Mouse (Mus musculus): ENCODE measurements around the gene Brdt. TPM values are rescaled to one million over a fixed set of nuclear protein-coding genes. Genes with fewer than 3 reads are reported as not detected.

Brdt gene
- polyA plus RNA-seq, 1 experiment: 0.09 TPM

DNA sequence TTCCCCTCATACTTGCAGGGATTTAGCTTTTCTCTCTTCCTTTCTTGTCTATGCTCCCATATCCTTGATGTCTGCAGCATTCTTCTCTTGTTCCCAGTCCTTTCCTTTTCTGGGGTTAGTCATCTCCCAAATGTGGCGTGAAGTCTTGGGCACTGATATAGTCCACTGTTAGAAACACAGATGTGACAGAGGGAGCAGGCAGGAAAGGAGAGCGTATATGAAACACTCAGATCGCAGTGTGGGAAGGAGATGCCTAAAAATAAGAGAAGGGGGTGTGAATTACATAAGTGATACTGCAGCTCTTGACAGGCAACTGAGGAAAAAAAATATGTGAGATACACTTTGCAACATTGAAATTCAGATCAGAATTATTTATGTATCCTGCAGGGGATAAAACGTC lies 74.4 kb downstream of the Brdt start:
- peaks cover 26% of the 10 kb centered on the region for H3K27me3 ChIP-seq (ENCODE audit: control insufficient read depth, insufficient read depth, insufficient read length)
- no peak overlapping the region for H3K4me3 ChIP-seq (ENCODE audit: insufficient read depth, poor library complexity, severe bottlenecking)
- no peak for TF ChIP-seq CTCF (IDR thresholded peaks at IDR 0.05; ENCODE audit: control insufficient read depth, insufficient read depth, insufficient read length)
- no peak for TF ChIP-seq USF1 (IDR thresholded peaks at IDR 0.05; ENCODE audit: low read depth)
- H3K79me2 ChIP-seq (ENCODE audit: control insufficient read depth, insufficient read depth): no peaks in the 10 kb centered on the region
- H3K36me3 ChIP-seq (ENCODE audit: control insufficient read depth, insufficient read depth): no peaks in the 10 kb centered on the region
- H3K79me3 ChIP-seq (ENCODE audit: low read depth): no peaks in the 10 kb centered on the region
- no peak overlapping the region for H3ac ChIP-seq (ENCODE audit: control insufficient read depth, insufficient read length, low read depth)

DNA sequence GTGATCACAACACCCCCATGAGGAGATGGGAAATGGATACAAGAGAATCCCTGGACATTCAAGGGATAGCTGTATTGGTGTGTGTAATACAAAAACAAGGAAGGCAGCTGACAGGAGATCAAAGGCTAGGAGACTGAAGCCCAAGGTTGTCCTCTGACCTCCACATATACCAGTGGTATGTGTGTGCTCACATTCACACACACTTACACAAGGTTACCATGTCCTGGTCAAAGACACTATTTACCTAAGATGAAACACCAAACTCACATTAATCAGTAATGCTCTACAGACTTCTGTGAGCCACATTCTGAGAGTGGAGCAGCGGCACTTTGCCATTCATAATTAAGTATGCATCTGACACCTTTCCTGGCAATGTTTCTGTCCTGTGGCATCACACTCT lies 79.3 kb downstream of the Brdt start:
- Histone ChIP-seq H3ac (ENCODE audit: control insufficient read depth, insufficient read length, low read depth) (no peak overlapping the region), H3K79me3 (ENCODE audit: low read depth) (no peaks in the 10 kb centered on the region), H3K27me3 (ENCODE audit: control insufficient read depth, insufficient read depth, insufficient read length) (peaks cover 3% of the 10 kb centered on the region), H3K4me3 (ENCODE audit: insufficient read depth, poor library complexity, severe bottlenecking) (no peak overlapping the region), H3K79me2 (ENCODE audit: control insufficient read depth, insufficient read depth) (no peaks in the 10 kb centered on the region), H3K36me3 (ENCODE audit: control insufficient read depth, insufficient read depth) (no peaks in the 10 kb centered on the region)
- TF ChIP-seq MYOD1 (IDR thresholded peaks at IDR 0.05; ENCODE audit: control insufficient read depth, insufficient read length, low read depth) (no peak), CEBPB (IDR thresholded peaks at IDR 0.05; ENCODE audit: low read depth) (no peak), USF1 (IDR thresholded peaks at IDR 0.05; ENCODE audit: low read depth) (no peak), MAX (IDR thresholded peaks at IDR 0.05) (no peak), CTCF (IDR thresholded peaks at IDR 0.05; ENCODE audit: control insufficient read depth, insufficient read depth, insufficient read length) (no peak), FOSL1 (IDR thresholded peaks at IDR 0.05; ENCODE audit: insufficient read depth, low read length, poor library complexity, severe bottlenecking) (no peak), MYOG (IDR thresholded peaks at IDR 0.05; ENCODE audit: control insufficient read depth, extremely low read depth, insufficient read length) (no peak)

DNA sequence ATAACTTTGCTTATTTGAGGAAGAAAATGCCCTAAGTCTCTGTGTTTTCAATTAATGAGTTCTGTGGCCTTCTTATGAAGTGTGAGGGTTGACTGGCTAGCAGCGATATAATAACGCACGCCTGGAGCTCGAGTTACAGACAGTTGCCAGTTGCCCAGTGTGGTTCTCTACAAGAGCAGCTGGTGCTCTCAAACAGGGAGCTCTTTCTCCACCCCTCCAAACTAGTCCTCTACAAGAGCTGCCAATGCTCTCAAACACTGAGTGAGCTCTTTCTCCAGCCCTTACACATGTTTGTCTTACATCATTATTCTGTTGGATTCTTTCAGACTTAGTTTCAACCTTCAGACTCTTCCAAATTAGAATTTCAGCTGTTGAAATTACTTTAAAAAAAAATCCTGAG lies 80.4 kb downstream of the Brdt start:
- Histone ChIP-seq H3K79me2 (ENCODE audit: control insufficient read depth, insufficient read depth) (no peaks in the 10 kb centered on the region), H3K79me3 (ENCODE audit: low read depth) (no peaks in the 10 kb centered on the region), H3K36me3 (ENCODE audit: control insufficient read depth, insufficient read depth) (no peaks in the 10 kb centered on the region), H3K4me3 (ENCODE audit: insufficient read depth, poor library complexity, severe bottlenecking) (no peak overlapping the region), H3K27me3 (ENCODE audit: control insufficient read depth, insufficient read depth, insufficient read length) (peaks cover 3% of the 10 kb centered on the region), H3ac (ENCODE audit: control insufficient read depth, insufficient read length, low read depth) (no peak overlapping the region)
- TF ChIP-seq USF1 (IDR thresholded peaks at IDR 0.05; ENCODE audit: low read depth) (no peak), MYOG (IDR thresholded peaks at IDR 0.05; ENCODE audit: control insufficient read depth, extremely low read depth, insufficient read length) (no peak), MAX (IDR thresholded peaks at IDR 0.05) (no peak), FOSL1 (IDR thresholded peaks at IDR 0.05; ENCODE audit: insufficient read depth, low read length, poor library complexity, severe bottlenecking) (no peak), MYOD1 (IDR thresholded peaks at IDR 0.05; ENCODE audit: control insufficient read depth, insufficient read length, low read depth) (no peak), CEBPB (IDR thresholded peaks at IDR 0.05; ENCODE audit: low read depth) (no peak), CTCF (IDR thresholded peaks at IDR 0.05; ENCODE audit: control insufficient read depth, insufficient read depth, insufficient read length) (no peak)

- no peak for TF ChIP-seq MYOG (IDR thresholded peaks at IDR 0.05; ENCODE audit: control insufficient read depth, extremely low read depth, insufficient read length)
- no peak for TF ChIP-seq USF1 (IDR thresholded peaks at IDR 0.05; ENCODE audit: low read depth)
- H3K79me3 ChIP-seq (ENCODE audit: low read depth): no peaks in the 10 kb centered on the region
- H3ac ChIP-seq (ENCODE audit: control insufficient read depth, insufficient read length, low read depth): no peak overlapping the region
- H3K4me3 ChIP-seq (ENCODE audit: insufficient read depth, poor library complexity, severe bottlenecking): no peak overlapping the region
- peaks cover 3% of the 10 kb centered on the region for H3K27me3 ChIP-seq (ENCODE audit: control insufficient read depth, insufficient read depth, insufficient read length)
- no peaks in the 10 kb centered on the region for H3K36me3 ChIP-seq (ENCODE audit: control insufficient read depth, insufficient read depth)
- H3K79me2 ChIP-seq (ENCODE audit: control insufficient read depth, insufficient read depth): no peaks in the 10 kb centered on the region
These were observed 81.3 kb downstream of the Brdt start for GRCm38 (mm10) chr5:107412285-107412684.

GRCm38 (mm10) chr5:107415098-107415497 lies 84.1 kb downstream of the Brdt start:
- no peaks in the 10 kb centered on the region for H3K36me3 ChIP-seq (ENCODE audit: control insufficient read depth, insufficient read depth)
- H3K79me2 ChIP-seq (ENCODE audit: control insufficient read depth, insufficient read depth): no peaks in the 10 kb centered on the region
- no peak overlapping the region for H3ac ChIP-seq (ENCODE audit: control insufficient read depth, insufficient read length, low read depth)
- no peak overlapping the region for H3K4me3 ChIP-seq (ENCODE audit: insufficient read depth, poor library complexity, severe bottlenecking)
- no peak for TF ChIP-seq MYOD1 (IDR thresholded peaks at IDR 0.05; ENCODE audit: control insufficient read depth, insufficient read length, low read depth)
- no peak for TF ChIP-seq FOSL1 (IDR thresholded peaks at IDR 0.05; ENCODE audit: insufficient read depth, low read length, poor library complexity, severe bottlenecking)
- no peak for TF ChIP-seq MYOG (IDR thresholded peaks at IDR 0.05; ENCODE audit: control insufficient read depth, extremely low read depth, insufficient read length)
- no peaks in the 10 kb centered on the region for H3K27me3 ChIP-seq (ENCODE audit: control insufficient read depth, insufficient read depth, insufficient read length)
- no peaks in the 10 kb centered on the region for H3K79me3 ChIP-seq (ENCODE audit: low read depth)

- Histone ChIP-seq H3K79me3 (ENCODE audit: low read depth) (no peaks in the 10 kb centered on the region), H3ac (ENCODE audit: control insufficient read depth, insufficient read length, low read depth) (no peak overlapping the region), H3K36me3 (ENCODE audit: control insufficient read depth, insufficient read depth) (no peaks in the 10 kb centered on the region), H3K27me3 (ENCODE audit: control insufficient read depth, insufficient read depth, insufficient read length) (no peaks in the 10 kb centered on the region), H3K79me2 (ENCODE audit: control insufficient read depth, insufficient read depth) (no peaks in the 10 kb centered on the region), H3K4me3 (ENCODE audit: insufficient read depth, poor library complexity, severe bottlenecking) (no peak overlapping the region)
- TF ChIP-seq MYOD1 (IDR thresholded peaks at IDR 0.05; ENCODE audit: control insufficient read depth, insufficient read length, low read depth): no peak
- no peak for TF ChIP-seq CTCF (IDR thresholded peaks at IDR 0.05; ENCODE audit: control insufficient read depth, insufficient read depth, insufficient read length)
- TF ChIP-seq CEBPB (IDR thresholded peaks at IDR 0.05; ENCODE audit: low read depth): no peak
- no peak for TF ChIP-seq MYOG (IDR thresholded peaks at IDR 0.05; ENCODE audit: control insufficient read depth, extremely low read depth, insufficient read length)
- TF ChIP-seq FOSL1 (IDR thresholded peaks at IDR 0.05; ENCODE audit: insufficient read depth, low read length, poor library complexity, severe bottlenecking): no peak
- no peak for TF ChIP-seq MAX (IDR thresholded peaks at IDR 0.05)
- no peak for TF ChIP-seq USF1 (IDR thresholded peaks at IDR 0.05; ENCODE audit: low read depth)
These were observed 90.7 kb downstream of the Brdt start for GRCm38 (mm10) chr5:107421676-107422075.
